Mouse (Mus musculus) retina, embryonic 14.5 days (tissue): ENCODE measurements around the gene Gm7682.
"Not testable (repeated sequence)": the region's sequence is repeated elsewhere in the genome, so short reads cannot be mapped to it uniquely, and the experiment has no call there.

Source experiments
- DNase-seq: peaks from one replicate; pipeline ENCODE4 v3.0.0-alpha.2; 2015; ENCODE audit warnings: low spot score

The Gm7682 gene

DNA sequence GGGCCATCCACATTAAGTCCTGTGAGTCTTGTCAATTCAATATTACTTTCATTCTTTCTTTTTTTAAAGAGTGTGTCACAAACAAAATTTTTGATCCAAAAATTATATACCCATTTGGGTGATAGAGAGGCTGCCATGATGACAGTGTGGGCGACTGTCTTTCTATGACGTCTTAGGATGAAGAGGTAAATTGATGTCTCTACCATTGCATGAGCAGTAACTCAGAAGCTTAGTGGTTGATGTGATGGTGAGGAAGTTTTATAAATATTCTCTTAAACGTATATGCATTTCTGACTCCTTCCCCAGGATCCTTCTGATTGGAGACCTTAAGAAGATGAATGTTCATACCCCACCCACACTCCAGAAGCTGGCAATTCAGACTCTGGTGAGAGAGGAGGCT lies at the start of gene Gm7682:
TSS of gene Gm7682 (plus strand) at position 301 of the 400 bp plus-strand sequence.
- not testable (repeated sequence) for DNase-seq
